Mouse (Mus musculus): ENCODE measurements around the gene Gabrg1.

- TF ChIP-seq TCF3 (IDR thresholded peaks at IDR 0.05; ENCODE audit: insufficient read length, low read depth) (no peak), TCF12 (IDR thresholded peaks at IDR 0.05; ENCODE audit: insufficient read depth, poor library complexity, severe bottlenecking) (no peak), POLR2A (IDR thresholded peaks at IDR 0.05; ENCODE audit: insufficient read length, low read depth) (no peak), USF1 (IDR thresholded peaks at IDR 0.05; ENCODE audit: low read depth) (no peak), CEBPB (IDR thresholded peaks at IDR 0.05; ENCODE audit: insufficient read depth, poor library complexity, severe bottlenecking) (no peak), POLR2AphosphoS2 (IDR thresholded peaks at IDR 0.05; ENCODE audit: insufficient read length, low read depth) (no peak), MYOD1 (IDR thresholded peaks at IDR 0.05; ENCODE audit: control insufficient read depth in 1 of 3, insufficient read length in 2 of 3, low read depth in 2 of 3) (no peak), MAX (IDR thresholded peaks at IDR 0.05; ENCODE audit: low read depth) (no peak), E2F4 (IDR thresholded peaks at IDR 0.05; ENCODE audit: insufficient read depth) (no peak), MYOG (IDR thresholded peaks at IDR 0.05; ENCODE audit: control insufficient read depth in 1 of 3, insufficient read depth in 1 of 3, insufficient read length in 2 of 3, low read depth in 2 of 3) (no peak), REST (IDR thresholded peaks at IDR 0.05; ENCODE audit: insufficient read depth, insufficient read length) (no peak), SRF (IDR thresholded peaks at IDR 0.05; ENCODE audit: control insufficient read depth, insufficient read length, low read depth) (no peak)
These were observed 41.6 kb upstream of the Gabrg1 start for GRCm38 (mm10) chr5:70884026-70884425.

Data from myocyte (in vitro differentiated cells).